Comparison of ENCODE assay signal across 13 mouse cellular contexts in the genomic region with DNA sequence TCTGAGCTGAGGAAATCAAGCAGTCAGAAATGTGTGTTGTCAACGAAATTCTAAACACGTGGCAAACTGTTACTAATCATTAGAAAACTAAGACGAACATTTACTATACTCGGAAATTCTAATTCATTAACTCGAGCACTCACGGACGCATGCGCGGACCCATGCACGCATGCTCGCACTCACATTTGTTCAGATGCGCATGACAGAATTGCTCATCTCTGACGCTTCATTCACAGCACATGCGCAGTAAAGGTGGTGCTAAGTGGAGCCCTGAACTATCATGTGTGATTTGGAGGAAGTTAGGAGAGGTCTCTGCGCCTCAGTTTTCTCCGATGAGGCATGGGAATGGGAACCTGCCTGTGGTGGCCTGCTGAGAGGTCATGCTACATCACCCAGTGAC.
DNase-seq lines count a peak whose midpoint lies in the region.
"Had no signal": no experiment of that assay in that cellular context is flagged by ENCODE, and none has a peak within 500 bp of the region (broad histone marks: within the 10 kb centered on the region; RNA-seq: fewer than 3 reads in every experiment).

No protein-coding gene starts in this region.

- DNase-seq in layer of hippocampus, adult 9-11 months, result peak; percentile 12
- no peak for DNase-seq in layer of hippocampus, postnatal 14 days (ENCODE audit: low spot score in 2 of 2)
- DNase-seq in brain, adult 2 months (ENCODE audit: low read depth, low spot score), result peak; percentile 53
- DNase-seq in retina, adult 2 months (ENCODE audit: low read depth, low spot score), result peak; percentile 15
- DNase-seq in right cerebral cortex, postnatal 25 days, result peak; percentile 31
- DNase-seq in MN1 (ENCODE audit: low spot score), result no peak
- no peak for DNase-seq in adrenal gland, adult 8-10 months
- DNase-seq: adrenal gland, postnatal 14 days; cerebellum, adult 18-20 months; cerebellum, postnatal 36 days; gastrocnemius, postnatal 14 days; kidney, adult 11 months; thymus, adult 2 months had no signal

Comparison
In these comparisons a context has a peak if more than half of its experiments do, and no peak if none do; other contexts are left out.
1. DNase-seq: peak in layer of hippocampus, adult 9-11 months (single experiment), brain, adult 2 months (single experiment), retina, adult 2 months (single experiment) and right cerebral cortex, postnatal 25 days (single experiment); none in layer of hippocampus, postnatal 14 days (0 of 2), MN1 (single experiment) and adrenal gland, adult 8-10 months (single experiment).